Mouse (Mus musculus) liver, adult (tissue): ENCODE measurements around the gene Rdh5.

ENCODE experiments used
- GATA4 ChIP-seq: IDR thresholded peaks from 2 replicates; pipeline ENCODE4 v1.6.1; 2014; ENCODE audit warnings: mild to moderate bottlenecking, low read length; ENCODE audit not compliant: insufficient replicate concordance

Gene Rdh5

DNA sequence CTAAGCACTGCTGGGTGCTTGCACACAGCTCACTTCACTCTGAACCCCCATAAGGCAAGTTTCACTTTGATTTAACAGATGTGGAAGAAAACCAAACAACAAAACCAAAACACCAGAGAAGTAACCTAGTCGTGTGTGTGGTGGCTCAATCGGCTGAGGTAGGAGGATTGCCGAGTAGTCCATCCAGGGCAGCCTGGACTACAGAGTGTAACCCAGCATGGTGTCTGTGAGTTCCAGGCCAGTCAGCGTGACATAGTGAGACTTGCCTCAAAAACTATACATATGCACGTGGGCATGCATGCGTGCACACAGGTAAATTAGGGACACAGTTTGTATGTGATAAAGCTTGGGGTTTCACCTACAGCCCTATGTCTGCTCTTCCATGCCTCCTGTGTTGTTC is 5.3 kb downstream of the Rdh5 start:
- TF ChIP-seq GATA4: no peak

DNA sequence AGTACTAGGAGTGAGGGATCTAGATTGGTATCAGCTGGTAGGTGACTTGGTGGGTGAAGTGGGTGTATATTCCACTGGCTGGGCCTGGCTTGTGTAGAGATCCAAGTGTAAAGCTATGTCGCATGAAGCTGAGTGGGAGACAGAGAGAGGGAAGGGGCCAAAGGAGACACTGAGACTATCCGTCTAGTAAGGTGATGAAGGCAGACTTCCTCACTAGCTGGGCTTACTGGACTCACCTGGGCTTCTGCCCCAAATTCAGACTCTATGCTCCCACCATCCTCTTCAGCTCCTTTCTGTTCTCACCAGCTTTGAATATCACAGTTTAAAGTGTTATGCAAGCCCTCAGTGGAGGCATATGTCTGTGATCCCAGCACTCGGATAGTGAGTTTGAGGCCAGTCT is 6.0 kb downstream of the Rdh5 start:
- no peak for TF ChIP-seq GATA4

DNA sequence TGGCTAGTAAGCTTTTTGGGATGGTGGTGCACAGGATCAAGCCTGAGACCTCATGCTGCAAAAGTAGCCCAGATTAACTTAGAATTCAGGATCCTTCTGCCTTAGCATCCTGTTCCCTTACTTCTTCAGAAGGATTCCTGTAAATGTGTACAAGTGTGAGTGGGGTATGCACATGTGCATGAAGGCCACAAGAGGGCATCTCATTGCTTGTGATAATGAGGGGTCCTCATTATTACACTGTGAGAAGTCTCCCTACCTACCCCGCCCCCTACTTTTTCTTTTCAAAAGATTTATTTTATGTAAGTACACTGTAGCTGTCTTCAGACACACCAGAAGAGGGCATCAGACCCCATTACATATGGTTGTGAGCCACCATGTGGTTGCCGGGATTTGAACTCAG is 7.1 kb downstream of the Rdh5 start:
- no peak for TF ChIP-seq GATA4

DNA sequence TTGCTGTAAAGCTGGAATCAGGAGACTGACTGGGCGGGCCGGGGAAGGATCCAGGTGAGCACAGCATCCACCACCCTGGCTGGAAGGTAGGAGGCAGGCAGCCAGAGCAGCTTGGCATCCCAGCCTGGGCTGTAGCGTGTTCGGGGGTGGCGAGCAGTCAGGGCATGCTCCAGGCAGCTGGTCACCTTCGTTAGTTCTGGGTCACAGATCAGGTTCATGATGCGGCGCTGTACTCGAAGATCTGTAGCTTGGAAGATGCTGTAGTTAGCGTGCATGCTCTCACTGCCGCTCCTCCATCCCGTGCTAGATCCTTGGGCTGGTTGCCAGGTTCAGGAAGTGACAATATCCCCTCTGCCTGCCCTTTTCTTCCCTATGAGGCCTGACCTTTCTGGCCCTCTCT is 9.0 kb downstream of the Rdh5 start:
- TF ChIP-seq GATA4: no peak

GRCm38 (mm10) chr10:128913219-128913618 is 9.5 kb downstream of the Rdh5 start:
- TF ChIP-seq GATA4: no peak

DNA sequence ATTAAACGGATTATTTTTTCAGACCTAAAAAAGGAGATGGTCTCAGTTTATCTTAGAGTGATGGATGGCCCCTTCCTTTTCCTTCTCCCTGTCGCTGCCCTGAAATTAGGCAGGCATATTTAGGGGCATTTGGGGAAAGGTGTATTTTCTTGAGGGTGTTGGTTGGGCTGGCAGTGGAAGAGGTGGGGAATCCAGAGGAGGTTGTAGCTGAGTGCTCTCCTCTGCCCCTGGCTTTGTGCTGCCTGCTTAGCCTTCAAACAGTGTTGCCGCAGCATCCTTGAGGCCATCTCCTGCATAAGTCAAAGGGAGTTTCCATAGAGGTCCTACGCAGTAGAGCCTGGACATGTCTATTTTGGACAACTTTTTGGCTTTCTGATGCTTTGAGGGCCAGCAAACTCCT is 9.9 kb downstream of the Rdh5 start:
- TF ChIP-seq GATA4: no peak

DNA sequence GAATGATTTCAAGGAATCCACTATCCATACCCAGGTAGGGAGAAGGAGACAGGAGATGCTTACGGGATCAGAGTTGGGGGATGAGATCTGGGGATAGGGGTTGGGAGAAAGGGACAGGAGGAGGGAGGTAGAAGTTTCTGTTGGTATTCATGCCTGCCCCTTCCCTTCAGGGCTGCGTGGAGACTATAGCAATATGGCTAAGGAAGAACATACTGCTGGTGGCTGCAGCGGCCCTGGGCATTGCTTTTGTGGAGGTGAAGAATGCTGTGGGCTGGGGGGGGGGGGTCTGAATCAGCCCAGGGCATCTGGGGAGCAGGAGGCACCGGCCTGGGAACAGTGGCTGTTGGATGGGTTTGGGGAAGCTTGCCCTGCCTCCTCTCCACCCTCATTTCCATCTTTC is 10.4 kb downstream of the Rdh5 start:
- no peak for TF ChIP-seq GATA4

GRCm38 (mm10) chr10:128911430-128911829 is 11.3 kb downstream of the Rdh5 start:
- no peak for TF ChIP-seq GATA4

DNA sequence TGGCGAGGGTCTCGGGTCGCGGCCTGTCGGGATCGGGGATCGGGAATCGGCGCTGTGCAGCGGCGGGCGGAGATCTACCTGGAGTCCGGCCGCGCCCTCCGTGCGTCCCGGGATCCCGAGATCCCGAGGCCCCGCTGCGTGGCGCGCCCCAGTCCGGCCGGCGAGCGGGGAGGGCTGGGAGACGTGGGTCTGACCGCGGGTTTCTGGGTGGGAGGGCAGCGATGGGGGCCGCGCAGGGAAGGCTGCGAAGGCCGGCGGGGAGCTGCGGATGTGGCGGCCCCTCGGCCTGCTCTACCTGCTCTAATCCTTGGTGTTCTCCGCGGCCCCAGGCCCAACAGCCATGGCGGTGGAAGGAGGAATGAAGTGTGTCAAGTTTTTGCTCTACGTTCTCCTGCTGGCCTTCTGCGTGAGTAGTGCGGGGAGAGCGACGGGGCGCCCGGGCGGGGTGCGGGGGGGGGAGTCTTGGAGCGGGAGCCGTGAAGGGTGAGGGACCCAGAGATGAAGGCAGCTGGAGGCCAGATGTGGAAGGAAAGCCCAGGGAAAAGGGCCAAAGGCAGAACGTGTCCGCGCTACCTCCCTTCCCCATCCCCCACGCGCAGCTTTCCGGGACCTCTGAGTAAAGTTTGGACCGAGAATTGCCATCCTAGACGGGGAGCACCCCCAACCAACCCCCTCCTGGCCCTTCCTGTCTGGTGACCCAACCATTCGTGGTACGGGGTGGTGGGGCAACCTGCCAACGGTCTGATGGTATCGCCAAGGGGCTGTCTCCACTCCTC is 12.4 kb downstream of the Rdh5 start:
- TF ChIP-seq GATA4: no peak

GRCm38 (mm10) chr10:128909567-128910028 is 13.1 kb downstream of the Rdh5 start:
- no peak for TF ChIP-seq GATA4

GRCm38 (mm10) chr10:128908778-128909448 is 13.8 kb downstream of the Rdh5 start:
- no peak for TF ChIP-seq GATA4

- TF ChIP-seq GATA4: no peak
Observed at GRCm38 (mm10) chr10:128904812-128905211, 17.9 kb downstream of the Rdh5 start.

- no peak for TF ChIP-seq GATA4
Observed at GRCm38 (mm10) chr10:128902409-128902988, 20.2 kb downstream of the Rdh5 start.

DNA sequence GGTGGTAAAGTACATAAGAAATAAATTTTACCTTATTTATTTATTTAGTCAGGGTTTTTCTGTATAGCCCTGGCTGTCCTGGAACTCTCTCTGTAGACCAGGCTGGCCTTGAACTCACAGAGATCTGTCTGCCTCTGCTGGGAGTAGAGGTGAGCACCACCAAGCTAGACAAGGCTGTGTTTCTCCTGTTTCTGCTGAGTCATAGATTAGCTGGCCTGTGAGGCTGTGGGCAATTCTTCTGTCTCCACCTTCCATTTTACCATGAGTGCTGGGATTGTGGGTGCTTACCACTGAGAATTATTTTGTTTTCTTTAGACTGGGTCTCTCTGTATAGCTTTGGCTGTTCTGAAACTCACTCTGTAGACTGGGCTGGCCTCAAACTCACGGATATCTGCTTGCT is 21.3 kb downstream of the Rdh5 start:
- TF ChIP-seq GATA4: no peak

DNA sequence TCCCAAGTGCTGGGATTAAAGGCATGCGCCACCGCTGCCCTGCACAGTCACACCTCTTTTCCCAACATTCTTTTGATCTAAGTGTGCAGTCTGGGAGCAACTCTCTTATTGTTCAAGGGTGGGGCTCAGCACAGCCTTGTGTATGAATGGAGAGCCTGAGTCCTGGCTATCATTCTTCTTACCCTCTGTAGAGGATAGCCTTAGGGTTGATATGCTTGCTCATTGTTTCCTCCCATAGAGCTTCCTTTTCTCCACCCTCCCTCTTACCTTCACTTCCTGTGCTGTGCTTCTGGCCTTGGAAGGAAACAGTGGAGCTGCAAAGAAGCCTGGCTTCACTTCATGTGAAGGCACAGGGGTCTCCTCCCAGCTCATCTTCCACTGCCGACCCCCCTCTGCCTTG is 22.0 kb downstream of the Rdh5 start, which contains the start of gene Cd63:
Gene Cd63, plus strand, starts transcription at position 292 of the 400 bp plus-strand sequence.
- TF ChIP-seq GATA4: no peak

DNA sequence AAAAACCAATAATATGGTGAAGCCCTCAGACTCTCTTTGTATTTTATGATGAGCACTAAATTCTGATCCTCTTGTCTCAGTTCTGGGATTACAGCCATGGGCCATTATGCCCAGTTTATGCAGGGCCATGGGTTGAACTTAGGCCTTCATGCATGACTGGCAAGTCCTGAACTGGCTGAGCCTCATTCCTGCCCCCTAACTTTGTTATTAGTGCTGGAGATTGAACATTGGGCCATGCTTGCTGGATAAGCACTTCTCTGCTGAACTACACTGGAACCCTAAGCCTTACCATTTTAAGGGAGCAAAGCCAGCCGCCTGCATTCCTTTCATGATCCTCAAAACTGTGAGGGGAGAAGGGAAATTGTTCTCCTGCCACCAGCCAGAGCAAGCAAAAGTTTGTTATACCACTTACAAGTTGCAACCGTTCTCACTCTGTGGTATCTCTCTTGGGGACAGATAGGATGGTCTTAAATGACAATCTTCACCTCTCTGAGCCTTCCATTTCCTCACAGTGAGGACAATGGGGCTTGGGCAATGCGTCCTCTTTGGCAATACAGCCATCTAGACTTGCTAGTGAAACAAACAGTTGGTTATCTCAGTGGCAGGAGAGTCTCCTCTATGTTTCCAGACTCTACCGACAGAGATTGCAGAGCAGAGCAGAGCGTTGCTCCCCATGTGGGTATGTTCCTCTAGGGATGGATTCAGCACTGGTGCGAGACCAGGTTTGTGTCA is 22.8 kb downstream of the Rdh5 start:
- TF ChIP-seq GATA4: no peak

DNA sequence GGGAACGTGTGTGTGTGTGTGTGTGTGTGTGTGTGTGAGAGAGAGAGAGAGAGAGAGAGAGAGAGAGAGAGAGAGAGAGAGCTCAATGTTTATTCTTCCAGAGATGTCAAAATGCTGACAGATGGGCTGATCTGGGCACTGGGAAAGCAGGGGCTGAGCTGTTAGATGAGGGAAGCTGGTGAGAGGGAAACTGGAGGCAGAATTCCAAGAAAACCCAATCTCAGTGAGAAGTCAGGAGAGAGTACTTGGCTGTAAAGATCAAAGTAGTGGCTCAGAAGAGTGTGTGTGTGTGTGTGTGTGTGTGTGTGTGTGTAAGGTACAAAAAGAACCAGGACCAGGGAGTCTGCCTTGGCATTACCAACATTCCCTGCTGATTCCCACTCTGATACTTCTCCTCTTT is 25.2 kb downstream of the Rdh5 start:
- TF ChIP-seq GATA4: no peak
